Mouse (Mus musculus): ENCODE results near the gene Tmem184b.

DNA sequence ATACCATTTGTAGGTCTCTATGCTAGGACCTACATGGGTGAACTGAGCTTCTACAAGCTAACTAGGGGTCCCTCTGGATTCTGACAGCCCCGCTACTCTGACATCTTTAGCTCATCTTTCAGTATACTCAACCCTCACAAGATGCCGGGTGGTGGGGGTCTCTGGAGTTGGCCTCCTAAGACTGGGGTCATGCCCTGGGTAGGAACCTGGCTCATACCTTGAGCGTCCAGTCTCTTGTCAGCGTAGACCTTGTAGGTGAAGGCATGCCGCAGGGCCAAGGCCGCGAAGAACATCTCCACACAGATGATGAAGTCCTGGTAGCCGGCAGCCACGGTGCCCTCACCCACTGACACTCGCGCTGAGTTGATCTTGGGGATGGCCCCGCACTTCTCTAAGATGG is 38.3 kb downstream of the Tmem184b start:
- TF ChIP-seq TAL1 (IDR thresholded peaks at IDR 0.05; ENCODE audit: low read length) = no peak
- no peak for TF ChIP-seq GATA1 (IDR thresholded peaks at IDR 0.05; ENCODE audit: low read length)
